ENCODE assay signal across 25 mouse cellular contexts in genomic region chr2:38973223-38973622, GRCm38 (mm10). TPM values are rescaled to one million over a fixed set of nuclear protein-coding genes. Genes with fewer than 3 reads are reported as not detected.
A peak's percentile ranks its signal among the peaks of the same experiment; 100 is the strongest.
DNase-seq lines count a peak whose midpoint lies in the region; ATAC-seq and TF ChIP-seq lines count a peak whose summit lies in the region.
"Had no signal": no experiment of that assay in that cellular context is flagged by ENCODE, and none has a peak within 500 bp of the region (broad histone marks: within the 10 kb centered on the region; RNA-seq: fewer than 3 reads in every experiment).

No protein-coding gene starts in this region.

- no peak overlapping the region for H3K27ac ChIP-seq in kidney, postnatal 0 days
- H3K27ac ChIP-seq in kidney, embryonic 15.5 days: no peak overlapping the region
- H3K27ac ChIP-seq in intestine, embryonic 16.5 days (ENCODE audit: low read length): no peak overlapping the region
- H3K27ac ChIP-seq in neural tube, embryonic 15.5 days (replicated peaks): no peak overlapping the region
- H3K27ac ChIP-seq: embryonic facial prominence, embryonic 10.5 days; forebrain, embryonic 15.5 days; heart, embryonic 13.5 days; hindbrain, embryonic 13.5 days; limb, embryonic 15.5 days; liver, embryonic 15.5 days had no signal

- 0 out of 2 replicates have a peak, but pooled peaks have one; percentile 26 for TF ChIP-seq CTCF in kidney, postnatal 0 days (IDR thresholded peaks at IDR 0.05; ENCODE audit: low read depth)

- no peaks in the 10 kb centered on the region for H3K27me3 ChIP-seq in kidney, postnatal 0 days (ENCODE audit: insufficient read depth, low read length)
- no peaks in the 10 kb centered on the region for H3K27me3 ChIP-seq in kidney, embryonic 15.5 days
- no peaks in the 10 kb centered on the region for H3K27me3 ChIP-seq in intestine, embryonic 16.5 days (replicated peaks; ENCODE audit: control insufficient read depth, insufficient read depth, low read length)
- H3K27me3 ChIP-seq in neural tube, embryonic 15.5 days (replicated peaks): no peaks in the 10 kb centered on the region
- H3K27me3 ChIP-seq: forebrain, embryonic 15.5 days; hindbrain, embryonic 13.5 days; limb, embryonic 15.5 days had no signal

- no peaks in the 10 kb centered on the region for H3K36me3 ChIP-seq in kidney, postnatal 0 days (ENCODE audit: insufficient read depth, low read length)
- no peaks in the 10 kb centered on the region for H3K36me3 ChIP-seq in kidney, embryonic 15.5 days
- H3K36me3 ChIP-seq in intestine, embryonic 16.5 days (ENCODE audit: control insufficient read depth, insufficient read depth, low read length): no peaks in the 10 kb centered on the region
- H3K36me3 ChIP-seq in neural tube, embryonic 15.5 days: no peaks in the 10 kb centered on the region
- H3K36me3 ChIP-seq: embryonic facial prominence, embryonic 10.5 days; forebrain, embryonic 15.5 days; heart, embryonic 13.5 days; hindbrain, embryonic 13.5 days; limb, embryonic 15.5 days; liver, embryonic 15.5 days had no signal

- no peak overlapping the region for H3K4me3 ChIP-seq in kidney, postnatal 0 days (replicated peaks; ENCODE audit: low read depth, low read length)
- H3K4me3 ChIP-seq in kidney, embryonic 15.5 days (replicated peaks): no peak overlapping the region
- no peak overlapping the region for H3K4me3 ChIP-seq in intestine, embryonic 16.5 days (ENCODE audit: low read length)
- H3K4me3 ChIP-seq in neural tube, embryonic 15.5 days (replicated peaks): no peak overlapping the region
- H3K4me3 ChIP-seq: embryonic facial prominence, embryonic 10.5 days; forebrain, embryonic 15.5 days; heart, embryonic 13.5 days; hindbrain, embryonic 13.5 days; limb, embryonic 15.5 days; liver, embryonic 15.5 days had no signal

- no peaks in the 10 kb centered on the region for H3K4me1 ChIP-seq in kidney, postnatal 0 days (replicated peaks; ENCODE audit: insufficient read depth, low read length)
- no peaks in the 10 kb centered on the region for H3K4me1 ChIP-seq in kidney, embryonic 15.5 days
- H3K4me1 ChIP-seq in intestine, embryonic 16.5 days (ENCODE audit: control insufficient read depth, insufficient read depth, low read length): no peaks in the 10 kb centered on the region
- H3K4me1 ChIP-seq in neural tube, embryonic 15.5 days: no peaks in the 10 kb centered on the region
- H3K4me1 ChIP-seq: forebrain, embryonic 15.5 days; heart, embryonic 13.5 days; hindbrain, embryonic 13.5 days; limb, embryonic 15.5 days had no signal

- H3K9ac ChIP-seq in kidney, postnatal 0 days (ENCODE audit: low read depth, low read length): no peak overlapping the region
- H3K9ac ChIP-seq in kidney, embryonic 15.5 days: no peak overlapping the region
- no peak overlapping the region for H3K9ac ChIP-seq in intestine, embryonic 16.5 days (ENCODE audit: low read depth, low read length)
- no peak overlapping the region for H3K9ac ChIP-seq in neural tube, embryonic 15.5 days (replicated peaks)
- H3K9ac ChIP-seq: forebrain, embryonic 15.5 days; heart, embryonic 13.5 days; hindbrain, embryonic 13.5 days; limb, embryonic 15.5 days; liver, embryonic 15.5 days had no signal

- no peaks in the 10 kb centered on the region for H3K9me3 ChIP-seq in kidney, postnatal 0 days (replicated peaks; ENCODE audit: low read length)
- H3K9me3 ChIP-seq in kidney, embryonic 15.5 days (replicated peaks): no peaks in the 10 kb centered on the region
- no peaks in the 10 kb centered on the region for H3K9me3 ChIP-seq in intestine, embryonic 16.5 days (ENCODE audit: control insufficient read depth, low read length)
- no peaks in the 10 kb centered on the region for H3K9me3 ChIP-seq in neural tube, embryonic 15.5 days (replicated peaks)
- H3K9me3 ChIP-seq: embryonic facial prominence, embryonic 10.5 days; forebrain, embryonic 15.5 days; heart, embryonic 13.5 days; hindbrain, embryonic 13.5 days; limb, embryonic 15.5 days; liver, embryonic 15.5 days had no signal

- no peak overlapping the region for H3K4me2 ChIP-seq in kidney, postnatal 0 days (ENCODE audit: low read length)
- H3K4me2 ChIP-seq in kidney, embryonic 15.5 days: no peak overlapping the region
- no peak overlapping the region for H3K4me2 ChIP-seq in intestine, embryonic 16.5 days (ENCODE audit: low read depth, low read length)
- no peak overlapping the region for H3K4me2 ChIP-seq in neural tube, embryonic 15.5 days
- H3K4me2 ChIP-seq: forebrain, embryonic 15.5 days; heart, embryonic 13.5 days; hindbrain, embryonic 13.5 days; limb, embryonic 15.5 days; liver, embryonic 15.5 days had no signal

- ATAC-seq in kidney, postnatal 0 days (replicated peaks; ENCODE audit: low FRiP score, low read depth): no peak
- ATAC-seq in kidney, embryonic 15.5 days (replicated peaks; ENCODE audit: low FRiP score): no peak
- peak; percentile 38; the same call in 1 of the 2 replicates for ATAC-seq in intestine, embryonic 16.5 days
- ATAC-seq in neural tube, embryonic 15.5 days (ENCODE audit: low FRiP score): no peak
- ATAC-seq: forebrain, embryonic 15.5 days; midbrain, embryonic 16.5 days had no signal

- WGBS in kidney, postnatal 0 days: 30% methylated on average over 2 of the region's 2 CpGs
- WGBS in kidney, embryonic 15.5 days: 28% methylated on average over 2 of the region's 2 CpGs
- 32% methylated on average over 2 of the region's 2 CpGs for WGBS in intestine, embryonic 16.5 days
- WGBS in neural tube, embryonic 15.5 days: 37% methylated on average over 2 of the region's 2 CpGs

- no peak for DNase-seq in kidney, postnatal 0 days (ENCODE audit: low spot score)
- DNase-seq in 3T3-L1 (ENCODE audit: low read depth, low spot score) (peak; percentile 48), R1 (ENCODE audit: low read depth, low spot score) (peak; percentile 55)
- DNase-seq in embryo, embryonic 10.5 days (ENCODE audit: low spot score): no peak
- DNase-seq in cerebellum, postnatal 36 days: no peak
- DNase-seq: cerebellum, adult 8-10 months; gastrocnemius, postnatal 10 days; heart, adult 11 months; heart, postnatal 36 days; kidney, adult 8-10 months; left cerebral cortex, postnatal 4 days; right cerebral cortex, adult 18-20 months; thymus, adult 18-20 months; thymus, postnatal 4 days had no signal

RNA-seq across cellular contexts. Expression of gene Wdr38, which starts 24.1 kb away (rescaled TPM):
- polyA plus RNA-seq in kidney, postnatal 0 days (2015; fragmentation: Nextera tagmentation; extraction: Ambion mirVana): 1.5 and 1.6 TPM in 2 replicates
- 1.9 and 2.1 TPM in 2 replicates for polyA plus RNA-seq in kidney, embryonic 15.5 days (2015; fragmentation: Nextera tagmentation; extraction: Ambion mirVana)
- 1.4 and 1.7 TPM in 2 replicates for polyA plus RNA-seq in intestine, embryonic 16.5 days (2015; fragmentation: Nextera tagmentation; extraction: Ambion mirVana)
- polyA plus RNA-seq in neural tube, embryonic 15.5 days (2015; fragmentation: Nextera tagmentation; extraction: Ambion mirVana): 1.6 and 1.8 TPM in 2 replicates

RNA-seq across cellular contexts. Expression of gene Arpc5l, which starts 31.9 kb away (rescaled TPM):
- polyA plus RNA-seq in kidney, postnatal 0 days (2015; fragmentation: Nextera tagmentation; extraction: Ambion mirVana): 133 and 135 TPM in 2 replicates
- polyA plus RNA-seq in kidney, embryonic 15.5 days (2015; fragmentation: Nextera tagmentation; extraction: Ambion mirVana): 131 and 132 TPM in 2 replicates
- 84.0 and 92.7 TPM in 2 replicates for polyA plus RNA-seq in intestine, embryonic 16.5 days (2015; fragmentation: Nextera tagmentation; extraction: Ambion mirVana)
- 146 and 156 TPM in 2 replicates for polyA plus RNA-seq in neural tube, embryonic 15.5 days (2015; fragmentation: Nextera tagmentation; extraction: Ambion mirVana)

RNA-seq across cellular contexts. Expression of gene Rpl35, which starts 32.2 kb away (rescaled TPM):
- 1,056 and 1,199 TPM in 2 replicates for polyA plus RNA-seq in kidney, postnatal 0 days (2015; fragmentation: Nextera tagmentation; extraction: Ambion mirVana)
- 1,044 and 1,085 TPM in 2 replicates for polyA plus RNA-seq in kidney, embryonic 15.5 days (2015; fragmentation: Nextera tagmentation; extraction: Ambion mirVana)
- polyA plus RNA-seq in intestine, embryonic 16.5 days (2015; fragmentation: Nextera tagmentation; extraction: Ambion mirVana): 800 and 859 TPM in 2 replicates
- polyA plus RNA-seq in neural tube, embryonic 15.5 days (2015; fragmentation: Nextera tagmentation; extraction: Ambion mirVana): 636 TPM in 2 replicates

RNA-seq across cellular contexts. Expression of gene Olfml2a, which starts 41.4 kb away (rescaled TPM):
- 2.4 and 2.7 TPM in 2 replicates for polyA plus RNA-seq in kidney, postnatal 0 days (2015; fragmentation: Nextera tagmentation; extraction: Ambion mirVana)
- 4.1 and 4.9 TPM in 2 replicates for polyA plus RNA-seq in kidney, embryonic 15.5 days (2015; fragmentation: Nextera tagmentation; extraction: Ambion mirVana)
- 1.8 and 2.1 TPM in 2 replicates for polyA plus RNA-seq in intestine, embryonic 16.5 days (2015; fragmentation: Nextera tagmentation; extraction: Ambion mirVana)
- polyA plus RNA-seq in neural tube, embryonic 15.5 days (2015; fragmentation: Nextera tagmentation; extraction: Ambion mirVana): 7.1 and 8.4 TPM in 2 replicates
- polyA plus RNA-seq: C2C12 had no signal

RNA-seq across cellular contexts. Expression of gene Nr6a1, which starts 45.7 kb away (rescaled TPM):
- 0.51 TPM in 2 replicates for polyA plus RNA-seq in kidney, postnatal 0 days (2015; fragmentation: Nextera tagmentation; extraction: Ambion mirVana)
- 1.1 and 1.2 TPM in 2 replicates for polyA plus RNA-seq in kidney, embryonic 15.5 days (2015; fragmentation: Nextera tagmentation; extraction: Ambion mirVana)
- polyA plus RNA-seq in intestine, embryonic 16.5 days (2015; fragmentation: Nextera tagmentation; extraction: Ambion mirVana): 1.4 and 1.7 TPM in 2 replicates
- polyA plus RNA-seq in neural tube, embryonic 15.5 days (2015; fragmentation: Nextera tagmentation; extraction: Ambion mirVana): 2.3 TPM in 2 replicates

Comparison
In these comparisons a context has a peak if more than half of its experiments do, and no peak if none do; other contexts are left out.
1. DNase-seq: peak in 3T3-L1 (single experiment) and R1 (single experiment); none in kidney, postnatal 0 days (single experiment), embryo, embryonic 10.5 days (single experiment) and cerebellum, postnatal 36 days (0 of 2).